ENCODE assay signal across 16 mouse cellular contexts in genomic region chr5:115053791-115054396, GRCm38 (mm10). TPM values are rescaled to one million over a fixed set of nuclear protein-coding genes. Genes with fewer than 3 reads are reported as not detected.
DNase-seq lines count a peak whose midpoint lies in the region; ATAC-seq and TF ChIP-seq lines count a peak whose summit lies in the region.
"Had no signal": no experiment of that assay in that cellular context is flagged by ENCODE, and none has a peak within 500 bp of the region (broad histone marks: within the 10 kb centered on the region; RNA-seq: fewer than 3 reads in every experiment).

No protein-coding gene starts in this region.

- 0 out of 2 replicates have a peak, but pooled peaks cover 4% of the 10 kb centered on the region for H3K36me3 ChIP-seq in hindbrain, embryonic 10.5 days
- H3K36me3 ChIP-seq in hindbrain, embryonic 16.5 days (ENCODE audit: control insufficient read depth, insufficient read depth, low read length) = no peaks in the 10 kb centered on the region
- no peaks in the 10 kb centered on the region for H3K36me3 ChIP-seq in liver, postnatal 0 days (replicated peaks; ENCODE audit: insufficient read depth, low read length)
- H3K36me3 ChIP-seq in forebrain, embryonic 15.5 days = no peaks in the 10 kb centered on the region
- H3K36me3 ChIP-seq: intestine, embryonic 15.5 days had no signal

- no peaks in the 10 kb centered on the region for H3K27me3 ChIP-seq in hindbrain, embryonic 10.5 days (ENCODE audit: insufficient read depth, poor library complexity, severe bottlenecking)
- no peaks in the 10 kb centered on the region for H3K27me3 ChIP-seq in hindbrain, embryonic 16.5 days (replicated peaks; ENCODE audit: control insufficient read depth, insufficient read depth, low read length)
- H3K27me3 ChIP-seq in liver, postnatal 0 days (ENCODE audit: insufficient read depth, low read length) = no peaks in the 10 kb centered on the region
- H3K27me3 ChIP-seq in forebrain, embryonic 15.5 days = no peaks in the 10 kb centered on the region
- H3K27me3 ChIP-seq: intestine, embryonic 15.5 days had no signal

- no peak overlapping the region for H3K4me3 ChIP-seq in hindbrain, embryonic 10.5 days
- no peak overlapping the region for H3K4me3 ChIP-seq in hindbrain, embryonic 16.5 days (ENCODE audit: low read length)
- H3K4me3 ChIP-seq in liver, postnatal 0 days (ENCODE audit: low read depth, low read length) = no peak overlapping the region
- H3K4me3 ChIP-seq in forebrain, embryonic 15.5 days = no peak overlapping the region
- H3K4me3 ChIP-seq: intestine, embryonic 15.5 days had no signal

- no peak for ATAC-seq in hindbrain, embryonic 16.5 days
- peak; percentile 30; the same call in 1 of the 2 replicates for ATAC-seq in liver, postnatal 0 days
- no peak for ATAC-seq in forebrain, embryonic 15.5 days (replicated peaks)
- ATAC-seq: intestine, embryonic 15.5 days had no signal

- H3K4me1 ChIP-seq in hindbrain, embryonic 10.5 days (replicated peaks) = peaks cover 20% of the 10 kb centered on the region
- H3K4me1 ChIP-seq in hindbrain, embryonic 16.5 days (ENCODE audit: control insufficient read depth, insufficient read depth, low read depth, low read length) = peaks cover 9% of the 10 kb centered on the region
- H3K4me1 ChIP-seq in liver, postnatal 0 days (ENCODE audit: insufficient read depth) = peaks cover 63% of the 10 kb centered on the region
- H3K4me1 ChIP-seq in forebrain, embryonic 15.5 days = peaks cover 25% of the 10 kb centered on the region

- TF ChIP-seq CTCF in liver, postnatal 0 days (IDR thresholded peaks at IDR 0.05; ENCODE audit: low read depth) = no peak

- no peak for TF ChIP-seq EP300 in liver, postnatal 0 days (IDR thresholded peaks at IDR 0.05; ENCODE audit: low read depth)

- H3K9ac ChIP-seq in hindbrain, embryonic 16.5 days (ENCODE audit: low read depth, low read length) = no peak overlapping the region
- no peak overlapping the region for H3K9ac ChIP-seq in liver, postnatal 0 days (replicated peaks)
- H3K9ac ChIP-seq in forebrain, embryonic 15.5 days (replicated peaks) = no peak overlapping the region
- H3K9ac ChIP-seq: intestine, embryonic 15.5 days had no signal

- no peaks in the 10 kb centered on the region for H3K9me3 ChIP-seq in hindbrain, embryonic 10.5 days
- no peaks in the 10 kb centered on the region for H3K9me3 ChIP-seq in hindbrain, embryonic 16.5 days (ENCODE audit: control insufficient read depth, low read length)
- H3K9me3 ChIP-seq in liver, postnatal 0 days (ENCODE audit: low read length) = no peaks in the 10 kb centered on the region
- H3K9me3 ChIP-seq in forebrain, embryonic 15.5 days = no peaks in the 10 kb centered on the region
- H3K9me3 ChIP-seq: intestine, embryonic 15.5 days had no signal

- no peak for DNase-seq in hindbrain, embryonic 10.5 days (ENCODE audit: low spot score)
- peak; percentile 8 for DNase-seq in lung, postnatal 10 days
- DNase-seq in lung, adult 18-20 months = no peak
- DNase-seq in liver = peak; percentile 74
- DNase-seq in liver, postnatal 0 days = no peak
- DNase-seq in urinary bladder, adult 2 months (ENCODE audit: low spot score) = no peak
- DNase-seq: cerebellum, adult 9-11 months; gastrocnemius, postnatal 14 days; kidney, postnatal 4 days; midbrain, embryonic 14.5 days; thymus, postnatal 14 days had no signal

- H3K27ac ChIP-seq in hindbrain, embryonic 10.5 days = peak overlapping the region; percentile 35; the same call in 1 of the 2 replicates
- no peak overlapping the region for H3K27ac ChIP-seq in hindbrain, embryonic 16.5 days (ENCODE audit: low read depth, low read length)
- H3K27ac ChIP-seq in liver, postnatal 0 days (ENCODE audit: low read depth) = no peak overlapping the region
- no peak overlapping the region for H3K27ac ChIP-seq in forebrain, embryonic 15.5 days (replicated peaks)
- H3K27ac ChIP-seq: intestine, embryonic 15.5 days had no signal

- WGBS in hindbrain, embryonic 10.5 days = 89% methylated on average over 22 of the region's 22 CpGs
- 89% methylated on average over 22 of the region's 22 CpGs for WGBS in hindbrain, embryonic 16.5 days
- WGBS in liver, postnatal 0 days (ENCODE audit: insufficient replicate concordance) = 86% methylated on average over 22 of the region's 22 CpGs
- 92% methylated on average over 22 of the region's 22 CpGs for WGBS in forebrain, embryonic 15.5 days

- H3K4me2 ChIP-seq in hindbrain, embryonic 16.5 days (ENCODE audit: low read length) = no peak overlapping the region
- no peak overlapping the region for H3K4me2 ChIP-seq in liver, postnatal 0 days (ENCODE audit: low read depth, low read length)
- H3K4me2 ChIP-seq in forebrain, embryonic 15.5 days (replicated peaks) = no peak overlapping the region
- H3K4me2 ChIP-seq: intestine, embryonic 15.5 days had no signal

RNA-seq across cellular contexts. Expression of gene Sppl3, which starts 43.0 kb away (rescaled TPM):
- 11.2 TPM in 2 replicates for polyA plus RNA-seq in hindbrain, embryonic 10.5 days (2016; fragmentation: Nextera tagmentation; extraction: Ambion mirVana)
- 17.3 and 19.1 TPM in 2 replicates for polyA plus RNA-seq in hindbrain, embryonic 16.5 days (2015; fragmentation: Nextera tagmentation; extraction: Ambion mirVana)
- polyA plus RNA-seq in liver, postnatal 0 days (2015; fragmentation: Nextera tagmentation; extraction: Ambion mirVana) = 9.2 and 11.5 TPM in 2 replicates
- polyA plus RNA-seq in urinary bladder, adult 2 months (2012; rRNA removed) = 62.5 and 63.9 TPM in 2 replicates
- polyA plus RNA-seq in forebrain, embryonic 15.5 days (2015; fragmentation: Nextera tagmentation; extraction: Ambion mirVana) = 19.2 and 31.7 TPM in 2 replicates

RNA-seq across cellular contexts. Expression of gene Gm10401, which starts 44.2 kb away (rescaled TPM):
- polyA plus RNA-seq in hindbrain, embryonic 10.5 days (2016; fragmentation: Nextera tagmentation; extraction: Ambion mirVana) = 22.3 and 22.8 TPM in 2 replicates
- 32.2 and 35.9 TPM in 2 replicates for polyA plus RNA-seq in hindbrain, embryonic 16.5 days (2015; fragmentation: Nextera tagmentation; extraction: Ambion mirVana)
- polyA plus RNA-seq in liver, postnatal 0 days (2015; fragmentation: Nextera tagmentation; extraction: Ambion mirVana) = 6.0 and 6.6 TPM in 2 replicates
- polyA plus RNA-seq in urinary bladder, adult 2 months (2012; rRNA removed) = 0.23 TPM in 1 of 2 replicates, not detected in the other
- 34.6 and 35.0 TPM in 2 replicates for polyA plus RNA-seq in forebrain, embryonic 15.5 days (2015; fragmentation: Nextera tagmentation; extraction: Ambion mirVana)
- polyA plus RNA-seq: frontal cortex, adult 2 months; spleen, adult 2 months had no signal

Comparison
In these comparisons a context has a peak if more than half of its experiments do, and no peak if none do; other contexts are left out.
1. DNase-seq: peak in lung, postnatal 10 days (single experiment) and liver (single experiment); none in hindbrain, embryonic 10.5 days (single experiment), lung, adult 18-20 months (0 of 2), liver, postnatal 0 days (single experiment) and urinary bladder, adult 2 months (single experiment).